Mouse (Mus musculus): ENCODE measurements around the gene Id3.
A peak's percentile ranks its signal among the peaks of the same experiment; 100 is the strongest.

The Id3 gene

GRCm38 (mm10) chr4:136124581-136124980 lies 18.7 kb upstream of the Id3 start:
- no peak for DNase-seq (ENCODE audit: low spot score)

GRCm38 (mm10) chr4:136125458-136125857 lies 17.8 kb upstream of the Id3 start:
- DNase-seq (ENCODE audit: low spot score) = no peak

- no peak for DNase-seq (ENCODE audit: low spot score)
These were observed 17.3 kb upstream of the Id3 start for GRCm38 (mm10) chr4:136126019-136126418.

GRCm38 (mm10) chr4:136127670-136128069 lies 15.6 kb upstream of the Id3 start:
- no peak for DNase-seq (ENCODE audit: low spot score)

GRCm38 (mm10) chr4:136129842-136130241 lies 13.5 kb upstream of the Id3 start:
- DNase-seq (ENCODE audit: low spot score) = no peak

GRCm38 (mm10) chr4:136133801-136134200 lies 9.5 kb upstream of the Id3 start:
- DNase-seq (ENCODE audit: low spot score) = no peak

GRCm38 (mm10) chr4:136134418-136134977 lies 8.8 kb upstream of the Id3 start:
- DNase-seq (ENCODE audit: low spot score) = no peak

- DNase-seq (ENCODE audit: low spot score) = peak; percentile 48
These were observed 8.1 kb upstream of the Id3 start for GRCm38 (mm10) chr4:136134978-136135873.

GRCm38 (mm10) chr4:136135874-136136728 lies 7.2 kb upstream of the Id3 start:
- peak; percentile 43 for DNase-seq (ENCODE audit: low spot score)

- no peak for DNase-seq (ENCODE audit: low spot score)
These were observed 3.8 kb upstream of the Id3 start for GRCm38 (mm10) chr4:136139326-136140110.

GRCm38 (mm10) chr4:136140327-136141250 lies 2.7 kb upstream of the Id3 start:
- DNase-seq (ENCODE audit: low spot score) = peak; percentile 96

- peak; percentile 22 for DNase-seq (ENCODE audit: low spot score)
These were observed 767 bp upstream of the Id3 start for GRCm38 (mm10) chr4:136142267-136143192.

- DNase-seq (ENCODE audit: low spot score) = peak; percentile 87
These were observed 1.0 kb downstream of the Id3 start for GRCm38 (mm10) chr4:136144126-136144926.

GRCm38 (mm10) chr4:136144927-136145292 lies 1.6 kb downstream of the Id3 start:
- DNase-seq (ENCODE audit: low spot score) = no peak

- DNase-seq (ENCODE audit: low spot score) = no peak
These were observed 2.1 kb downstream of the Id3 start for GRCm38 (mm10) chr4:136145362-136145885.

GRCm38 (mm10) chr4:136145991-136146711 lies 2.9 kb downstream of the Id3 start:
- peak; percentile 30 for DNase-seq (ENCODE audit: low spot score)

GRCm38 (mm10) chr4:136146712-136147154 lies 3.4 kb downstream of the Id3 start:
- peak; percentile 37 for DNase-seq (ENCODE audit: low spot score)
